Mouse (Mus musculus): ENCODE results near the gene Zc2hc1b. TPM values are rescaled to one million over a fixed set of nuclear protein-coding genes. Genes with fewer than 3 reads are reported as not detected.

The Zc2hc1b gene
- polyA plus RNA-seq (2015; fragmentation: Nextera tagmentation; extraction: Ambion mirVana), result not detected in 2 replicates

- TF ChIP-seq CTCF (IDR thresholded peaks at IDR 0.05; ENCODE audit: low read depth), result no peak
- TF ChIP-seq EP300 (IDR thresholded peaks at IDR 0.05; ENCODE audit: low read depth), result no peak
- Histone ChIP-seq H3K9me3 (ENCODE audit: low read length) (no peaks in the 10 kb centered on the region), H3K4me1 (ENCODE audit: insufficient read depth) (no peaks in the 10 kb centered on the region), H3K9ac (replicated peaks) (no peak within 1 kb of the TSS), H3K27ac (ENCODE audit: low read depth) (no peak within 1 kb of the TSS), H3K4me3 (ENCODE audit: low read depth, low read length) (no peak within 1 kb of the TSS), H3K27me3 (ENCODE audit: insufficient read depth, low read length) (no peaks in the 10 kb centered on the region), H3K4me2 (ENCODE audit: low read depth, low read length) (no peak within 1 kb of the TSS), H3K36me3 (replicated peaks; ENCODE audit: insufficient read depth, low read length) (peaks cover 56% of the 10 kb centered on the region)
- ATAC-seq (no peak), DNase-seq (no peak)
- WGBS (ENCODE audit: insufficient replicate concordance), result 84% methylated on average over 7 of the region's 7 CpGs
Observed at GRCm38 (mm10) chr10:13177973-13178624, at the start of gene Zc2hc1b. Gene Zc2hc1b, minus strand, starts transcription at chr10:13178023.

- ATAC-seq (no peak), DNase-seq (no peak)
- H3K9me3 ChIP-seq (ENCODE audit: low read length), result no peaks in the 10 kb centered on the region
- H3K9ac ChIP-seq (replicated peaks), result no peak overlapping the region
- WGBS (ENCODE audit: insufficient replicate concordance), result 73% methylated on average over 7 of the region's 7 CpGs
- TF ChIP-seq EP300 (IDR thresholded peaks at IDR 0.05; ENCODE audit: low read depth) (no peak), CTCF (IDR thresholded peaks at IDR 0.05; ENCODE audit: low read depth) (no peak)
- H3K4me2 ChIP-seq (ENCODE audit: low read depth, low read length), result no peak overlapping the region
- H3K27ac ChIP-seq (ENCODE audit: low read depth), result no peak overlapping the region
- H3K4me1 ChIP-seq (ENCODE audit: insufficient read depth), result no peaks in the 10 kb centered on the region
- H3K36me3 ChIP-seq (replicated peaks; ENCODE audit: insufficient read depth, low read length), result peaks cover 8% of the 10 kb centered on the region; the same call in 1 of the 2 replicates
- no peaks in the 10 kb centered on the region for H3K27me3 ChIP-seq (ENCODE audit: insufficient read depth, low read length)
- no peak overlapping the region for H3K4me3 ChIP-seq (ENCODE audit: low read depth, low read length)
Observed at GRCm38 (mm10) chr10:13225377-13226063, 47.7 kb upstream of the Zc2hc1b start.

- no peak for DNase-seq
- no peak overlapping the region for H3K27ac ChIP-seq (ENCODE audit: low read depth)
Observed at GRCm38 (mm10) chr10:13222135-13222534, 44.3 kb upstream of the Zc2hc1b start.

GRCm38 (mm10) chr10:13220061-13220460 lies 42.2 kb upstream of the Zc2hc1b start:
- no peak for TF ChIP-seq EP300 (IDR thresholded peaks at IDR 0.05; ENCODE audit: low read depth)
- no peak for TF ChIP-seq CTCF (IDR thresholded peaks at IDR 0.05; ENCODE audit: low read depth)
- Histone ChIP-seq H3K9ac (replicated peaks) (no peak overlapping the region), H3K4me3 (ENCODE audit: low read depth, low read length) (no peak overlapping the region), H3K27me3 (ENCODE audit: insufficient read depth, low read length) (no peaks in the 10 kb centered on the region), H3K9me3 (ENCODE audit: low read length) (no peaks in the 10 kb centered on the region), H3K4me1 (ENCODE audit: insufficient read depth) (no peaks in the 10 kb centered on the region), H3K27ac (ENCODE audit: low read depth) (no peak overlapping the region), H3K4me2 (ENCODE audit: low read depth, low read length) (no peak overlapping the region), H3K36me3 (replicated peaks; ENCODE audit: insufficient read depth, low read length) (peaks cover 11% of the 10 kb centered on the region; the same call in 1 of the 2 replicates)
- no peak for DNase-seq
- ATAC-seq, result no peak
- WGBS (ENCODE audit: insufficient replicate concordance), result 69% methylated on average over 1 of the region's 1 CpGs

More at GRCm38 (mm10) chr10:13222135-13222534, 44.3 kb upstream of the Zc2hc1b start:
- H3K9me3 ChIP-seq (ENCODE audit: low read length), result no peaks in the 10 kb centered on the region
- no peak overlapping the region for H3K4me2 ChIP-seq (ENCODE audit: low read depth, low read length)
- no peak overlapping the region for H3K4me3 ChIP-seq (ENCODE audit: low read depth, low read length)
- no peak for ATAC-seq
- peaks cover 11% of the 10 kb centered on the region; the same call in 1 of the 2 replicates for H3K36me3 ChIP-seq (replicated peaks; ENCODE audit: insufficient read depth, low read length)
- no peak overlapping the region for H3K9ac ChIP-seq (replicated peaks)
- 79% methylated on average over 3 of the region's 3 CpGs for WGBS (ENCODE audit: insufficient replicate concordance)
- TF ChIP-seq EP300 (IDR thresholded peaks at IDR 0.05; ENCODE audit: low read depth) (no peak), CTCF (IDR thresholded peaks at IDR 0.05; ENCODE audit: low read depth) (no peak)
- H3K4me1 ChIP-seq (ENCODE audit: insufficient read depth), result no peaks in the 10 kb centered on the region
- H3K27me3 ChIP-seq (ENCODE audit: insufficient read depth, low read length), result no peaks in the 10 kb centered on the region

DNA sequence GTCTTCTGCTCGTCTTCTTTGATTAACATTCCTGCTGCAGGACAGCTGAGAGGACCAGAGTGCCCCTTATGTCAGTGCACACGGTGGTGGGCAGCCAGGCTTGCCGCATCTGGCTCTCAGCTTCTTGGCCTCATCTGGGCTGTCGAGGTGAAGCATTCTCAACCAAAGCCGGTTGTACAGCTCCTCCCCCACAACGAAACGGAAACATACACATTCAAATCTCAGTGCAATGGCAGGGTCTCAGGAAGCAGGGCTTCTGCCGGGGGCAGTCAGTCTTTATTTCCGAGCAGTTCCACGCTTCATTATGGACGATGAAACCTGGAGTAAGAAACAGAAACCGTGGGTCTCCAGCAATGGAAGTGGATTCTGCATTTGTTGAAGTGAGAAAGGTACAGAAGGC lies 36.1 kb upstream of the Zc2hc1b start:
- Histone ChIP-seq H3K36me3 (replicated peaks; ENCODE audit: insufficient read depth, low read length) (0 out of 2 replicates have a peak, but pooled peaks cover 3% of the 10 kb centered on the region), H3K27ac (ENCODE audit: low read depth) (no peak overlapping the region), H3K4me3 (ENCODE audit: low read depth, low read length) (no peak overlapping the region), H3K9ac (replicated peaks) (no peak overlapping the region), H3K4me1 (ENCODE audit: insufficient read depth) (no peaks in the 10 kb centered on the region), H3K9me3 (ENCODE audit: low read length) (no peaks in the 10 kb centered on the region), H3K27me3 (ENCODE audit: insufficient read depth, low read length) (no peaks in the 10 kb centered on the region), H3K4me2 (ENCODE audit: low read depth, low read length) (no peak overlapping the region)
- DNase-seq (no peak), ATAC-seq (no peak)
- TF ChIP-seq EP300 (IDR thresholded peaks at IDR 0.05; ENCODE audit: low read depth) (no peak), CTCF (IDR thresholded peaks at IDR 0.05; ENCODE audit: low read depth) (no peak)
- 76% methylated on average over 12 of the region's 12 CpGs for WGBS (ENCODE audit: insufficient replicate concordance)

DNA sequence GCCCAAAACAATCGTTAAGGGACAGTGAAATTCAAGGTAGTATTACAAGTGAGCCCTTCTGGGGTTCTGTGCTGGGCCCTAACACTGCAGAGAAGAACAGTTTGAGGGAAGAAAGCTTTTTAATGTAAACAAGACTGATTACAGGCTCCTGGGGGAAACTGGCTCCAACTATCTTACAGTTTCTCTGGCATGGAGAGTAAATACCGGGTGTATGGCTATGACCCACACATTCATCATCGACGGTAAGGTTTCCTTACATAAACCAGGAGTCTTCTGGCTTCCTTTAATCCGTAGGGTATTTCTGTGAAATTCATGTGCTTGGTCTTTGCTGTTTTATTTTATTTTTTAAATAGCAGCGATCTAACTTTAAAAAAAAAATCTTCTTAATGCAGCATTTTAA lies 35.0 kb upstream of the Zc2hc1b start:
- Histone ChIP-seq H3K4me1 (ENCODE audit: insufficient read depth) (no peaks in the 10 kb centered on the region), H3K27me3 (ENCODE audit: insufficient read depth, low read length) (no peaks in the 10 kb centered on the region), H3K4me3 (ENCODE audit: low read depth, low read length) (no peak overlapping the region), H3K36me3 (replicated peaks; ENCODE audit: insufficient read depth, low read length) (0 out of 2 replicates have a peak, but pooled peaks cover 3% of the 10 kb centered on the region), H3K9ac (replicated peaks) (no peak overlapping the region), H3K9me3 (ENCODE audit: low read length) (no peaks in the 10 kb centered on the region), H3K27ac (ENCODE audit: low read depth) (no peak overlapping the region), H3K4me2 (ENCODE audit: low read depth, low read length) (no peak overlapping the region)
- DNase-seq (no peak), ATAC-seq (no peak)
- TF ChIP-seq EP300 (IDR thresholded peaks at IDR 0.05; ENCODE audit: low read depth), result no peak
- TF ChIP-seq CTCF (IDR thresholded peaks at IDR 0.05; ENCODE audit: low read depth), result no peak
- WGBS (ENCODE audit: insufficient replicate concordance), result 72% methylated on average over 6 of the region's 6 CpGs

All from liver, postnatal 0 days (tissue).